Mouse (Mus musculus) megakaryocyte, adult 5-6 weeks (primary cell): ENCODE measurements at regions not wholly inside any gene's neighbourhood (a gene's known extent, or its start where the extent isn't known, plus 50 kb on each side); places are given as distances from the start of the nearest gene placed in this dataset.
A peak's percentile ranks its signal among the peaks of the same experiment; 100 is the strongest.

ENCODE experiments used
- ATAC-seq: 2 replicates; pipeline ENCODE4 v1.8.0; 2016; ENCODE audit warnings: mild to moderate bottlenecking, inconsistent platforms; ENCODE audit not compliant: poor library complexity, severe bottlenecking

DNA sequence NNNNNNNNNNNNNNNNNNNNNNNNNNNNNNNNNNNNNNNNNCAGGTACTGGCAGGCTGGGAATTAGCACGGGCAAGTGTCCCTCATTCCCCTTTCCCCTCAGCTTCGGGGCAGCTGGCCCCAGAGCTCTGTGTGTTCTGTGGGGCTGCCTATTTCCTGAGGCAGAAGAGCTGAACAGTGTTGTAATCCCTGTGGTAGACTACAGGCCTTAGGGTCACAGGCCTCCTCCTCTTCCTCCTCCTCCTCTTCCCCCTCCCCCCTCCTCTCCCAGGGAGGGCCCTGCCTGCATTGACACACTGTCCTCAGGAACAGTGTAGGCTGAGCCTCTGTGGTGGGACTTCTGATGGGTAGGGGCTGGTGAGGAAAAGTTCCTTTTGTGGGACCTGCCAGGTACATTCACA is 247.7 kb downstream of the Uaca start:
- peak; percentile 76 for ATAC-seq

DNA sequence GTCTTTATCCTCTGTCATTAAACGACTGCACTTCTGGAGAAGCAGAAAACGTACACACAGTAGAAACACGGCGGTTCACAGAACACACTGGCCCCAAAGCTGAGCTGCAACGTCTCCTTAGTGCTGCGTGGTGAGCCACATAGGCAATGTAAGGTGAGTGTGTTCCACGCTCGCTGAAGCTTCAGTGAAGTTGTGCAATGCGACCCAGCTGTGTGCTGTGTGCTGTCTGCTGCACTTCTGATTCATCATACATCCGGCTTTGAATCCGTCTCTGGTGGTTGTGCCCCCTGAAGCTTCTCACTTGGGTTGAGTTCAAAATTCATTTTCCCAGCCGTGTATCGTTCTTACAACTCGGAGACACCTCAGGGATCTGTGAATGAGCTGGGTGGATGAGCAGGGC is 250.6 kb downstream of the Uaca start:
- ATAC-seq, result peak; percentile 40; the same call in 1 of the 2 replicates

DNA sequence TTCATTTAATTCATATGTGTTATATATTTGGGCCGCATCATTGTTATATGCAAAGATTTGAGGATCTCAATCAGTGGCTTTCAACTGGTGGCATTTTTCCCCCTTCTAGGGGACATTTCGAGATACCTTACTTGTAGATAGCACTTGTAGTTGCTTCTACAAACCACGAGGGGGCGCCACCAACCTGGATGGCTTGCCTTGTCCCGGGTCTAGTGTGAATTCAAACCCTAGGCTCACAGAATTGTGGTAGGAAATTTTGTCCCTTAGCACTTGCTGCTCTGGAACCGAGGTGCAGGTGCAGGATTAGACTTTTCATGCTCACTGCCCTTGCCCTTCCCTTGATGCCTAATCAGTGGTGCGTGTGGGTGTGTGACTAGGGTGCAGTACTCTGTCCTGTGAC is 252.2 kb downstream of the Uaca start:
- ATAC-seq, result peak; percentile 33; the same call in 1 of the 2 replicates

DNA sequence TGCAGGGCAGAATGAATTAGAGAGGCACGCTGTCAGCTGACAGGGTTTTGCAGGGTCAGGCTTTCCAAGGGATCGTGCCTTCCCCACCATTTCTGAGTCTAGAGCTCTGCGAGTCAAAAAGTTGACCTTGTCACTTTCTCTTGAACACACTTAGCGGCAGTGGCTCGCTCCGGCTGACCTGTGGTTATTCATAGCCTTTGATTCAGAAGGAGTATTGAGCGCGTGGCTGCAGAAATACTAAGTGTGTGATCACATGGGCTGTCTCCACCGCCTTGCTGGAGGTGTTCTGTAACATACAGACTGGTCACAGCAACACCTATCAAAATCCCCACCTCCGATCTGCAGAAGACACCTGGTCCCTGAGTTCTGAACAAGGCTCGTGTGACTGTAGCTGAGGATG is 252.9 kb downstream of the Uaca start:
- no peak for ATAC-seq

DNA sequence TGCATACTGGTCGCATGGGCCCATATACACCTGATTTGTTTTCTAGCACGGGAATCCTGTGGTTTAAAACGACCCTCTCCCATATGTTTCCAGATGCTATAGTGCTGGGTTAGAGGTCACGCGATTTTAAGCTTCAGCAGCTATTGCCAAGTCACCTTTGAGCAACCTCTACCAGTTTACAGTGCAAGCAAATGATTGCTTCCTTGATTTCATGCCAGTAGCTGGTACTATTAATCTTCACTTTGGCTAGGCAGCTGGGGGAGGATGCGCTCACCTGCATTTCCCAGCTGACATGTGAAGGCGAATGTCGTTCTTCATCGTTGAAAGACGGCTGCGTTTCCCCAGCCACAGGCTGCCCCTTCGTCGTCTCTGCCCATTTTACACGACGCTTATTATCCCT is 254.2 kb downstream of the Uaca start:
- no peak for ATAC-seq

DNA sequence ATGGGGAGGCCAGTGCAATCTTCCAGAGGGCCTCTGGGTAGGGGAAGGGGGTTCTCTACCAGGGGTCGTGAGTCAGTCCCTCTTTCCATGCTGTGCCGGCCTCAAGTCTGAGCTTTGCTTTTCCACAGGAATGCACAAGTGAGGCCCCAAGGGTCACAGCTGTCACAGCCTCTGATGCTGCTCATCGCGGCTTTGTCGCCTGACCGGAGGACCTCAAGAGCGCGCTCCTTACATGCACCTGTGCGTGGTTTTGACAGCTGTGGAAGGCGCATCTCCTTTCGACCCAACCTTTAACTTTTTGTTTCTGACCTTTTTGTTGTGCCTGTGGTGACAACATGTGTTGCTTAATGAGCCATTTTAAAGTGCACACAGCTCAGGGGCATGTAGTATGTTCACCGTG is 258.3 kb downstream of the Uaca start:
- no peak for ATAC-seq

DNA sequence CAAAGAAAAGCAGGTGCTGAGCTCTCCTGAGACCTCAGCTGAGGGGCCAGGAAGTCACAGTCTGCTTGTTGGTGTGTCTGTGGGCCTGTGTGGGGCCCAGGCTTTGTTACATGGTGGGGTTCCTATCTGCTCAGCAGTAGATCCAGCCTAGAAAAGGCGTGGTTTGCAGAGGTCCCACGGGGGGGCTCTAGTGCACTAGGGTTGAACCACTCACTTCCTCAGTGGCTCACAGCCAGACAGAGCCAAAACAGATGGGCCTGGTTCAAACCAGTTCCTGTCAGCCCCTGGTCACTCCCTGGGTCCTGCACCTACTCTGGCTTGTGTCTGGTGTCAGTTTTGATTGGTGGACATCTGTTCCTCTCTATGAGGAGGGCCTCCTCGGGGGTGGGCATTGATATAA is 260.1 kb downstream of the Uaca start:
- ATAC-seq, result peak; percentile 71

DNA sequence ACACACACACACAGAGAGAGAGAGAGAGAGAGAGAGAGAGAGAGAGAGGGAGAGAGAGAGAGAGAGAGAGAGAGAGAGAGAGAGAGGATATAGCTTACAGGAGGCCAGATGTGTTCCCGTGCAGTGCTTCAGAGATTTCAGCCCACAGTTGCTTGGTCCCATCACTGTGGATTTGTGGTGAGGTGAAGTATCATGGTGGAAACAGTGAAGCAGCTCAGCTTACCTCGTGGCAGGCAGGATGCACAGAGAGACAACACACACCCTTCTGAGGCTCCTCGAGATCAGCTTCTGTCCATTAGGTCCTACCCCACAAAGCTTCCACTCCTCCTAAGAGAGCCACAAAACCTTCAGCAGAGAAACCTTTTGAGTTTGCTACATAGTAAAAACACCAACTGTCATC is 261.1 kb downstream of the Uaca start:
- ATAC-seq, result no peak

DNA sequence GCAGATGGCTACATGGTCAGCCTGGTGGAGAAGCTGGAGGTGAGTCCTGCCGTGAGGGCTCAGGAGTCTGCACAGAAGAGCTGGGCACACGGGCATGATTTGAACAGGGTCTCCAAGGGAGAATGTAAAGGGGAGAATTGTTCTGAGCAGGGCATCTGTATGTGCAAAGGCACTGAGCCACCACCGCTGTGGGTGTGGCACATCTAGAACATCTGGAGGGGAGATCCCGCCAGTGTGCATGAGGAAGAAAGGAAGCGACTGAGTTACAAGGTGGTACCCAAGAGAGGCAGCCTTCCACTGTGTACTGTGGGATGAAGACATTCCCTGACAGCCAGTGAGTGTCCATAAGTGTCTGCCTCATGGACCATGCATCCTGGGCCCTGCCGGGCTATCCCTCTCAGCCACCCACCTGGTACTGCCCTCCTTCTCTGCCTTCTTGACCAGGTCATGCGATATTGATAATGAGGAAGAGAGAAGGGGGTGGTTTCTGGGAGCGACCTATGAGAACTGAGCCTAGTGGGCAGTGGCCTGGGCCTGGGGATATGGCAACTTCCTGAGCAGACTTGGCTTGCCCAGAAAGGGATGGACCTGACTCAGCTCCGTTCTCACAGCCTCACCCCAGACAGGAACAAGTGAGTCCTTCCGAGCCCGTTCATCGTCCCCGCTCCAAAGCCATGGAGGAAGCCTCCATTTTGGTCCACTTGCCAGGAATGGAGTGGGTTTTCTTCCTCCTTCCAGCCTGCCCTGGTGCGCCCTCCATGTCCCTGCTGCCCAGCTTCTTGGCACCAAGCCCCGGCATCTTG is 261.8 kb downstream of the Uaca start:
- ATAC-seq, result peak; percentile 65

DNA sequence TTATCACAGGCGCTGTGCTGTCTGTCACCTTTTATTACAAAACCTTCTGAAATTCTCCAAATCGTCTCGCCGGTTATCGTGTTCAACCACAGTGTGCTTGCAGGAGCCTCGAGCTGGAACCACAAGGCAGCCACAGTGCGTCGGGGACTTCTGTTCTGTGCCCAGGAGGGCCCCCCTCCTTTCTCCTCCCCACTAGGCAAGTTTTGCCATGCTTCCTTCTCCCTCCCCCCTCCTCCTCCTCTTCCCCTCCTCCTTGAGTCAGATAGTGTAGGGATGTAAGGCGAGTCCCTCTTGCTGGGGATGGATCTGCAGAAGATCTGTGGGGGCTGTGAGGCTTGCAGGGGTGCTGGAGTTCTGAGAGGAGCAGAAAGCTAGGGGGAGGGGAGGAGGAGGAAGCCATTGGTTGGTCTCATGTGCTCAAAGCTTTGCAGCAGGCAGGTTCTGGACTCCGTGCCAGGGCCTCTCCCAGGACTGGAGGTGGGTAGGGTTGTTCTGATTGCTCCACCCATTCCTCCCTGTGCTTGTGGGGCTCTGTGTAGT is 262.5 kb downstream of the Uaca start:
- ATAC-seq, result peak; percentile 69

DNA sequence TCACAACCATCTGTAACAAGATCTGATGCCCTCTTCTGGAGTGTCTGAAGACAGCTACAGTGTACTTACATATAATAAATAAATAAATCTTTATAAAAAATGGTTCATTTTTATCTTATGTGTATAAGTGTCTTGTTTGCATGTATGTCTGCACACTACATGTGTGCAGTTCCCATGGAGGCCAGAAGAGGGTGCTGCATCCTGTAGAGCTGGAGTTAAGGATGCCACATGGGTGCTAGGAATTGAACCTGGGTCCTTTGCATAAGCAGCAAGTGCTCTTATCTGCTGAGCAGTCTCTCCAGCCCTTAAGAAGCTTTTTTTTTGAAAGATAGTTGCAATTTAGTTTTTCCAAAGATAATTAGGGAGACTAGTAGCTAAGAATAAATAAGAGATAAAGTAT is 264.9 kb downstream of the Uaca start:
- ATAC-seq, result no peak

DNA sequence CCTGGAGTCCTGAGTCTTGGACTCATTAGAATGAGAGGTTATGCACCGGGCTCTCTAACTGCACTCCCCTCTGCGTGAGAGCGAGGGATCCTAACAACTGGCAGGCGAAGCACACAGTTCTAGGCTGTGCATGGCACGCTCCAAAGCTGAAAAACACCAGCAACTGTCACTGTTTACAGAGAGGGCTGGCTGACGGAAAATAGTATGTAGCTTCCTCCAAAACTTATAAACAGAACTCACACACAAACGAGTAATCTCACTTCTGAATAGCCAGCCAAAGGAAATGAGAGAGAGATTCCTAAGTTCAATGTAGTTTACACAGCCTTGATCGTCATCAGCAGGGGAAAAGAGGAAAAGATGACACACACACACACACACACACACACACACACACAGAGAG is 266.6 kb downstream of the Uaca start:
- no peak for ATAC-seq

DNA sequence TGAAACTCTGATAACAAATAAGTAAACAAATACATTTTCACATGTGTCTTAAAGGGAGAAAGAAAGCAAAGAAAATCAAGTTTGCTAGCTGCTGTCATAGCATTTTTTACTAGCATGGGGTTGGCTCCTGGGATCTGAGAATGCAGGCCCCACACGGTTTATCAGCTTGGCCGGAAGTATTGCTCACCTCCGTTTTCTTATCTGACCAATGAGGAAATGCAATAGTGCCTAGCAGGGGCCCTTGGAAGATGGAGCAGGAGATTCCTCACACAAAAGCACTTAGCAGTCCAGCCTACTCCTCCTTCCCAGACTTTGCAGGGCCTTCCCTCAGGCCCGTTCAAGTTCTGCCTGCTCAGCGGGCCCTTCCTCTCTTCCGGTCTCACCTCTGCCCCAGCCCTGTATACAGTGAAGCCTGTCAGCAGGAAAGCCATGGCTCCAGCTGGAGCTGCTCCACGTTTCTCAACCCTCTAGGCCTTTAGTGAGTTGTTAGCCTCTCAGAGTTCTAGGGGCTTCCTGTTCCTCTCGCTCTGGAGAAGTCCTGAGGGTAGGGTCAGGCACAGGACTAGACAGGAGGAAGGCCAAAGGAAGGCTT is 270.5 kb downstream of the Uaca start:
- ATAC-seq, result peak; percentile 71

DNA sequence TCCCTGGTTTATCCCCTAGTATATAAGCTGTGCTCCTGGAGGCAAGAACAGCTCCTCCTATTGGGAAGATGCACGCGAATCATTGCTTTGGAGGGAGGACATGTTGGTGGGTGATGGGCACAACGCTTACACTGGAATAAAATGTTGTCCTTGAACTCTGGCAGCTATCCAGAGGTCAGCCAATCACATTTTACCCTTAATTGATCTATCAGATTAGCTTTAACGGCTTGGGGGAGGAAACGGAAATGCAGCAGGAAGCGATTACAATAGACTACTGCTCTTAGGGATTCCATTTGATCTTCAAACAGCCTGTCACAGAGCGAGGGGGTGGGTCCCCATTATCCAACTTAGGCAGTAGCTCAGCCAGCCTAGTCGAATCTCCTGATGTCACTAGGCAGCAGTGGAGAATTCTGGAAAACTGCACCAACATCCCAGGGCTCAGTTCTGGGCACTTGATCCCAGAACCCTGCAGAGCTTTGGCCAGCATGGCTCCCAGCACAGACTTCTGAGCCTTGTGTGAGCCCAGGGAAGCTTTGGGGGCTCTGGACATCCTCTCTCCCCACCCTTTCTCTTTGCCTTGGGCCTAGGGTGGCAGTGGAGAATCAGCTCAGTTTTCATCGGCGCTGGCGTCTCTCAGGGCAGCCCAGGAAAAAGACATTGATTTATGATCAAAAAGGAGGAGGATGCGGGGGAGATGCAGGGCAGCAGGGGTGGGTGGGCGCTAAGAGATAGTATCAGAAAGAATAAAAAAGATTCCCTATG is 275.4 kb downstream of the Uaca start:
- ATAC-seq, result no peak

DNA sequence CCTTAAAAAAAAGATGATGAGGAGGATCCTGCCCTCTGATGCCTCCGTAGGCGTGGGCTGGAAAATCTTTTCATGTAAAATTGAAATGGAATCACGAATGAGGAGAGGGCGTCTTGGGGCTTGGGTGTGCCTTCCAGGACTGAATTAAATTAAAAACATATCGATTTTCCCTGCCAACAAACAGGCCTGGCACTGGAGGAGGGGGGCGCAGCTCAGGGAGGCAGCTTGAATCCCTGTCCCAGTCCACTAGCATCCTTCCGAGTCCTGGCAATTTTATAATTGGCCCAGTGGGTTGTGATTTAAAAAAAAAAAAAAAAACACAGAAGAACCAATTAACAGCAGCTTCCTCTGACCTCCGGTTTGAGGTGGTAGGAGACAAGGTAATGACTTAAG is 276.0 kb downstream of the Uaca start:
- ATAC-seq, result no peak

DNA sequence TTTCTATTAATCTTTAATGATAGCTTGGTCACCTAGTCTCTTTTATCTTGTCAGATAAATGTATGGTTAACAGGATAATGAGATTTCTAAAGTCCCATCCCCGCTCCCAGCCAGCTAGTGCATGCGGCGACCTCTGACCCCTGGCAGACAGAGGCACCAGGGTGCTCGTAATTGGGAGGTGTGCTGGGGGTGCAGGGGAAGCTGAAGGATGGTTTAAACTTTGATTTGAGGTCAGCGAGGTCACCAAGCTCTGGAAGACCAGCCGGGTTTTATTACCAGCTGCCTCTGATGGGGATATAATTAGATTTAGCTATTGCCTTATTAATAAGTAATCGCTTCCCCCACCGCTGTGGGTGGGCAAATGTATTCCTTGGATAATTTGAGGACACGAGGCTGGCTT is 276.5 kb downstream of the Uaca start:
- ATAC-seq, result no peak

DNA sequence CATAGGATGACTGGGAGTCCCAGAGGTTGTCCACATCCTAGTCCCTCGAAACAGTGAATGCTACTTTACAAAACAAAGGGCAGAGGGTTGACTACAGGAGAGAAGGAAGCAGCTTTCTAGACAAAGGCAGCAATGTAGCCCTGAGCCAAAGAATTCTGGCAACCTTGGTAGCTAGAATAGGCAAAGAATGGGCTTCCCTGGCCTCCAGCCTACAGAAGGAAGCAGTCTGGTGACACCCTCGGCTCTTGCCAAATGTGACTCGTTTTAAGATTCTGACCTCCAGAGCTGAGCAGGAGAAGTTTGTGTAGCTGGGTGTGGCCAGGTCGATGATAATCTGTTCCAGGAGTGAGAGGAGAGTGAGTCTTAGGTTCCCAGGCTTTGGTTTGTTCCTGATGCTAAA is 279.1 kb downstream of the Uaca start:
- no peak for ATAC-seq

DNA sequence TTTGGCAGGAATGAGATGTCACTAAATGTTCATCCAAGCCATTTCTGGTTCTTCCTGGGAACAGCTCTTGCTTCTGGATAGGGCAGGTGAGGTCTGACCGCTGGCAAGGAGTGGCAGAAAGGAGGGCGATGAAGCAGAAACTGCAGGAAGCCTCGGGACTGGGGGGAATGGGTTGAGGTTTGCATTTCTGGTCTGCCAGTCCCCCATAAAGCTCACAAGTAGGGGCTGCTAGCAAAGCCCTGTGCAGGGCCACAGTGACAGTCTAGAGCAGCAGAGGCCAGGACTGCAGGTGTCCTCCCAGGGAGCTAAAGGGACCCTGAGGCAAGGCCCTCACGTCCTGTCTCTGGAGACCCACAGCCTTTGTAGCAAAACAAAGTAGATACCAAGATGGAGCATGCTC is 280.7 kb downstream of the Uaca start:
- ATAC-seq, result no peak

DNA sequence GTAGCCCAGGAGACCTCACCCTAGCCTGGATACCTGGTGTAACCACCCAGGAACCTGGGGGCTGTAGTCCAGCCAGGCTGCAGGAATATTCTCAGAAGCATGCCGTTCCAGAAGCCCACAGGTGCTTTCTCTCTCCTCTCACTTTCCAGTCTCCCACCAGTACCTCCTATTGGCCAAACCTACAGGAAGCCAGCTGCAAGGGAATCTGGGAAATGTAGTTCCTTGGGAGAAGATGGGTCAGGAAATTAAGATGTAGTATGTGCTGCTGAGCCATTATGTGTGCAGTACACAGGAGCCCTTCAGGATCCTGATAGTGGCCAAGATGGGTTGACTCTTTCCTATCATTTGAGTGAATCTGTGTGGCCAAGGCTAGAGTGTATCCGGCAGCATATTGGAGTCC is 282.8 kb downstream of the Uaca start:
- no peak for ATAC-seq

DNA sequence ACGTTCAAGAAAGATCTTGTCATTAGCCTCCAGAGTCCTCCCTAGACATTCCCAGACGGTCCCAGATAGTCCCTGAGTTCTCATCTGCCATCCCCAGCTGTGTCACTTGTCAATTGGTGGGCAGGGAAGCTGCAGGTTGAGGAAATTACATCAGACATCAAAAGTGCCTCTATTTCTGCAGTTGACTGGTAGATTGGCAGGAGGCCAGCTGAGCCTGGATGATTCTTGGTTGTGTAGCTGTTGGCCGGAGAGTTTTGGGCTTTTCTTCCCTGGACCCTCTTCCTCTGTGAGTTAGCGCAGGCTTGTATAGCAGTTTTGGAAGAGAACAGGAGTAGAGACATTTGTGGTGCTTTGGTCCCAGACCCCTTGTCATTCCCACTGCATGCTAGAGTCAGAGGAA is 283.5 kb downstream of the Uaca start:
- ATAC-seq, result no peak

DNA sequence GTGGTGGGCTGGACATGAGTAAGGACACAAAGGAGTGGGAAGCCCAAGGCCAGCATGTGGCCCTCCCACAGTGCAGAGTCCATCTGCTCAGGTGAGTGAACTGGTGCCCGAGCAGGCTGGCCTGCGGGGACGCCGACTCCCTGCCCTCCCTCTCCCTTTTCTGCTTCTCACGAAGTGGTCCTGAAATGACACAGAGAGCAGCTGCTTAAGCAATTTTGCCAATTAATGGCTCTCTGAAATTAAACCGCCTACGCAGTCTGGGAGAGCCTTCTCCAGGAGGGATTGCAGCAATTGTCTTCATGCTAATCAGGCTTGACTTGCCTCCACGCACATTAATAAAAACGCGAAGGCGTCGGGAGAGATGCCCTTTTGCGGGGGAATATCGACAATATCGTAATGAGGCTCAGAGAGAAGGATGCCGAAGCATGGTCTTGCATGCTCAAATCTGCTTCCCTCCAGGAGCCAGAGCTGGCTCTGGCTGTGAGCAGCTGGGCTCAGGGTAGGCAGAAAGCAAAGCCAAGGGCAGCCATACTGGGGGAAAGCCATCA is 287.2 kb downstream of the Uaca start:
- ATAC-seq, result no peak
